Mouse (Mus musculus) small intestine, adult 2 months (tissue): ENCODE measurements around the gene Ddx1. TPM values are rescaled to one million over a fixed set of nuclear protein-coding genes. Genes with fewer than 3 reads are reported as not detected.

ENCODE experiments used
- H3K27ac ChIP-seq: fragments of 200-500 bp; 2 replicates; pipeline ENCODE4 v1.5.1; 2012; ENCODE audit warnings: low read depth, low read length, control low read depth, inconsistent platforms; ENCODE audit not compliant: insufficient read depth
- H3K27me3 ChIP-seq: fragments of 200-500 bp; 2 replicates; pipeline ENCODE4 v1.6.1; 2012; ENCODE audit warnings: mild to moderate bottlenecking, moderate library complexity, low read length, inconsistent platforms; ENCODE audit not compliant: control insufficient read depth, insufficient read depth
- H3K36me3 ChIP-seq: fragments of 200-500 bp; 2 replicates; pipeline ENCODE4 v1.6.1; 2012; ENCODE audit warnings: mild to moderate bottlenecking, low read length, control low read depth, inconsistent platforms; ENCODE audit not compliant: control insufficient read depth, insufficient read depth
- H3K4me1 ChIP-seq: fragments of 200-500 bp; 2 replicates; pipeline ENCODE4 v1.6.1; 2012; ENCODE audit warnings: low read length, inconsistent platforms, mixed read lengths; ENCODE audit not compliant: control insufficient read depth, insufficient read depth, insufficient read length
- H3K4me3 ChIP-seq: fragments of 200-500 bp; 2 replicates; pipeline ENCODE4 v1.5.1; 2012; ENCODE audit warnings: low read depth, mild to moderate bottlenecking, control low read depth, inconsistent platforms, low read length, moderate library complexity
- CTCF ChIP-seq: fragments of 200-500 bp; IDR thresholded peaks from 2 replicates; pipeline ENCODE4 v1.5.1; 2012; ENCODE audit warnings: low read depth, mild to moderate bottlenecking, control low read depth, inconsistent platforms, low read length, moderate library complexity, mixed read lengths; ENCODE audit not compliant: insufficient replicate concordance, insufficient read length; ENCODE audit errors: extremely low read depth
- POLR2A ChIP-seq: fragments of 200-500 bp; IDR thresholded peaks from 2 replicates; pipeline ENCODE4 v1.6.1; 2012; ENCODE audit warnings: low read depth, mild to moderate bottlenecking, control low read depth, inconsistent platforms, low read length, moderate library complexity
- WGBS: fragments of 180-500 bp; shearing (Covaris S2); methylation state at CpG from one replicate; pipeline ENCODE4 v1.1.7; 2018; 5-methylcytosine and 5-hydroxymethylcytosine counted together
- polyA plus RNA-seq: library from polyadenylated mRNA; depleted of rRNA; stranded (reverse); fragments of >200 nt; gene quantifications from 2 replicates; pipeline ENCODE4 v1.2.3, GENCODE M21; 2012; rRNA removed

Gene Ddx1
- polyA plus RNA-seq: 1.4 and 2.5 TPM in 2 replicates

- no peak for TF ChIP-seq CTCF
- peak; percentile 59; the same call in 1 of the 2 replicates for TF ChIP-seq POLR2A
- Histone ChIP-seq H3K27ac (peak within 1 kb of the TSS; percentile 21), H3K4me3 (peak within 1 kb of the TSS; percentile 93), H3K4me1 (peaks cover 4% of the 10 kb centered on the region; the same call in 1 of the 2 replicates), H3K27me3 (no peaks in the 10 kb centered on the region), H3K36me3 (peaks cover 11% of the 10 kb centered on the region)
- 3% methylated on average over 57 of the region's 59 CpGs for WGBS
These were observed at the start of gene Ddx1 for GRCm38 (mm10) chr12:13248691-13249572. Gene Ddx1, minus strand, starts transcription at chr12:13249213.

- Histone ChIP-seq H3K4me3 (no peak overlapping the region), H3K27ac (no peak overlapping the region), H3K36me3 (peaks cover 15% of the 10 kb centered on the region), H3K27me3 (no peaks in the 10 kb centered on the region), H3K4me1 (no peaks in the 10 kb centered on the region)
- WGBS: 79% methylated on average over 3 of the region's 3 CpGs
- TF ChIP-seq CTCF (no peak), POLR2A (no peak)
These were observed 44.4 kb upstream of the Ddx1 start for GRCm38 (mm10) chr12:13293421-13293881.

- TF ChIP-seq CTCF: no peak
- no peak for TF ChIP-seq POLR2A
- WGBS: 95% methylated on average over 2 of the region's 2 CpGs
- peaks cover 15% of the 10 kb centered on the region for H3K36me3 ChIP-seq
These were observed 42.4 kb upstream of the Ddx1 start for GRCm38 (mm10) chr12:13291453-13291852.

GRCm38 (mm10) chr12:13269570-13270390 is 20.8 kb upstream of the Ddx1 start:
- Histone ChIP-seq H3K4me1 (peaks cover 8% of the 10 kb centered on the region; the same call in 1 of the 2 replicates), H3K36me3 (peaks cover 4% of the 10 kb centered on the region), H3K27ac (peak overlapping the region; percentile 44; the same call in 1 of the 2 replicates), H3K27me3 (no peaks in the 10 kb centered on the region; the same call in 1 of the 2 replicates), H3K4me3 (peak overlapping the region; percentile 96)
- WGBS: 11% methylated on average over 16 of the region's 16 CpGs
- TF ChIP-seq POLR2A (no peak), CTCF (no peak)

More at GRCm38 (mm10) chr12:13291453-13291852, 42.4 kb upstream of the Ddx1 start:
- Histone ChIP-seq H3K4me1 (no peaks in the 10 kb centered on the region), H3K4me3 (no peak overlapping the region), H3K27me3 (no peaks in the 10 kb centered on the region), H3K27ac (no peak overlapping the region)

GRCm38 (mm10) chr12:13268826-13269449 is 19.9 kb upstream of the Ddx1 start, which contains the start of gene Nbas:
Gene Nbas, plus strand, starts transcription at chr12:13269133.
- 3% methylated on average over 38 of the region's 38 CpGs for WGBS
- Histone ChIP-seq H3K27me3 (no peaks in the 10 kb centered on the region; the same call in 1 of the 2 replicates), H3K27ac (peak within 1 kb of the TSS; percentile 44; the same call in 1 of the 2 replicates), H3K4me3 (peak within 1 kb of the TSS; percentile 96), H3K4me1 (peaks cover 8% of the 10 kb centered on the region; the same call in 1 of the 2 replicates), H3K36me3 (peaks cover under 1% of the 10 kb centered on the region; the same call in 1 of the 2 replicates)
- TF ChIP-seq POLR2A (peak; percentile 57; the same call in 1 of the 2 replicates), CTCF (no peak)

GRCm38 (mm10) chr12:13268412-13268811 is 19.4 kb upstream of the Ddx1 start:
- H3K36me3 ChIP-seq: no peaks in the 10 kb centered on the region
- no peaks in the 10 kb centered on the region; the same call in 1 of the 2 replicates for H3K27me3 ChIP-seq
- whole genome bisulfite sequencing: 33% methylated on average over 3 of the region's 3 CpGs
- no peak overlapping the region for H3K4me3 ChIP-seq
- TF ChIP-seq CTCF (no peak), POLR2A (no peak)
- no peak overlapping the region for H3K27ac ChIP-seq
- H3K4me1 ChIP-seq: peaks cover 8% of the 10 kb centered on the region; the same call in 1 of the 2 replicates
